ENCODE assay signal across 16 mouse cellular contexts in genomic region chr2:117021787-117022186, GRCm38 (mm10).
DNase-seq lines count a peak whose midpoint lies in the region; ATAC-seq lines count a peak whose summit lies in the region.
"Had no signal": no experiment of that assay in that cellular context is flagged by ENCODE, and none has a peak within 500 bp of the region (broad histone marks: within the 10 kb centered on the region; RNA-seq: fewer than 3 reads in every experiment).

No protein-coding gene starts in this region.

- intact Hi-C loops in heart, postnatal 10 days (cut with DNase I), result no loop called here

- WGBS in heart, embryonic 16.5 days, result 57% methylated on average over 6 of the region's 6 CpGs

- no peaks in the 10 kb centered on the region for H3K27me3 ChIP-seq in heart, embryonic 16.5 days (ENCODE audit: control insufficient read depth, insufficient read depth, low read length)
- H3K27me3 ChIP-seq: forebrain, embryonic 15.5 days; limb, embryonic 12.5 days; midbrain, embryonic 13.5 days; neural tube, embryonic 12.5 days had no signal

- peak overlapping the region; percentile 53 for H3K27ac ChIP-seq in heart, embryonic 16.5 days (ENCODE audit: low read length)
- H3K27ac ChIP-seq: forebrain, embryonic 15.5 days; limb, embryonic 12.5 days; midbrain, embryonic 13.5 days; neural tube, embryonic 12.5 days had no signal

- H3K4me3 ChIP-seq in heart, embryonic 16.5 days (ENCODE audit: low read length), result no peak overlapping the region
- H3K4me3 ChIP-seq: forebrain, embryonic 15.5 days; limb, embryonic 12.5 days; midbrain, embryonic 13.5 days; neural tube, embryonic 12.5 days had no signal

- H3K9ac ChIP-seq in heart, embryonic 16.5 days (ENCODE audit: low read length), result no peak overlapping the region
- H3K9ac ChIP-seq: forebrain, embryonic 15.5 days; limb, embryonic 12.5 days; midbrain, embryonic 13.5 days; neural tube, embryonic 12.5 days had no signal

- peak; percentile 23 to 33 for DNase-seq in adrenal gland, postnatal 36 days
- no peak for DNase-seq in adrenal gland, postnatal 10 days
- no peak for DNase-seq in heart, postnatal 10 days
- peak; percentile 45 for DNase-seq in right cerebral cortex, adult 18-20 months
- no peak for DNase-seq in right cerebral cortex, postnatal 25 days
- DNase-seq in telencephalon, adult 2 months (ENCODE audit: low read depth, low spot score), result peak; percentile 62
- DNase-seq: B cell, adult 2 months; cerebellum, postnatal 25 days; heart, postnatal 36 days; lung, postnatal 4 days had no signal

- H3K4me1 ChIP-seq in heart, embryonic 16.5 days (ENCODE audit: control insufficient read depth, insufficient read depth, low read length), result peaks cover 5% of the 10 kb centered on the region; the same call in 1 of the 2 replicates
- H3K4me1 ChIP-seq: forebrain, embryonic 15.5 days had no signal

- H3K9me3 ChIP-seq in heart, embryonic 16.5 days (replicated peaks; ENCODE audit: control insufficient read depth, low read length), result no peaks in the 10 kb centered on the region
- H3K9me3 ChIP-seq: forebrain, embryonic 15.5 days; limb, embryonic 12.5 days; midbrain, embryonic 13.5 days; neural tube, embryonic 12.5 days had no signal

- no peaks in the 10 kb centered on the region for H3K36me3 ChIP-seq in heart, embryonic 16.5 days (ENCODE audit: control insufficient read depth, insufficient read depth)
- H3K36me3 ChIP-seq: forebrain, embryonic 15.5 days; limb, embryonic 12.5 days; midbrain, embryonic 13.5 days; neural tube, embryonic 12.5 days had no signal

- no peak for ATAC-seq in heart, embryonic 16.5 days (replicated peaks; ENCODE audit: extremely low read depth, insufficient read depth, low FRiP score)
- ATAC-seq in CD4-positive, CD25-positive, alpha-beta regulatory T cell, adult 4 months, result no peak
- ATAC-seq: forebrain, embryonic 15.5 days; midbrain, embryonic 13.5 days had no signal

- no peak overlapping the region for H3K4me2 ChIP-seq in heart, embryonic 16.5 days (ENCODE audit: low read depth, low read length)
- H3K4me2 ChIP-seq: forebrain, embryonic 15.5 days; limb, embryonic 12.5 days; midbrain, embryonic 13.5 days; neural tube, embryonic 12.5 days had no signal

Comparison
In these comparisons a context has a peak if more than half of its experiments do, and no peak if none do; other contexts are left out.
1. DNase-seq: peak in adrenal gland, postnatal 36 days (2 of 2), right cerebral cortex, adult 18-20 months (single experiment) and telencephalon, adult 2 months (single experiment); none in adrenal gland, postnatal 10 days (single experiment), heart, postnatal 10 days (0 of 2) and right cerebral cortex, postnatal 25 days (single experiment).